Mouse (Mus musculus) MEL-GATA-1-ER (cell line): ENCODE data around the gene Bpifa3.
"Not testable (repeated sequence)": the region's sequence is repeated elsewhere in the genome, so short reads cannot be mapped to it uniquely, and the experiment has no call there.

ENCODE experiments used
- DNase-seq: peaks from one replicate; pipeline ENCODE4 v3.0.0-alpha.2; 2012; ENCODE audit warnings: low read depth; ENCODE audit errors: extremely low read depth

The Bpifa3 gene

DNA sequence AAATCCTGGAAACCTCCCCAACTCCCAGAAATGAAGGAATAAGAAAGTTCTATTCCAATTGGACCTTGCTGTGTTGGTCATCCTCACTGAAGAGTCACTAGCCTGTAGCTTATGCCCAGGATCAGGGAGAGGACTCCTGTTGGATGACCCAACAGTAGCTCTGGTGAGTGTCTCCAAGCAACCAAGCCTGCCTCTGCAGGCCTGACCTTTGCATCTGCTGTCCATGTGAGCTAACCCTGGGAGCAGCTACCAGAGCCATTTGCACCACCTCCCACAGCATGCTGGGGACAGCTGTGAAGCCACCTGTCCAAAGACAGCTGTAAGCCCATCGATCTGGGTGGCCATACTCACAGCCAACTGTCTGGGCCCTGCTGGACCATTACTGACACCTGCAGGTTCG, at the start of gene Bpifa3:
Gene Bpifa3 (plus strand): TSS at position 217 of the 400 bp plus-strand sequence.
- no peak for DNase-seq

DNA sequence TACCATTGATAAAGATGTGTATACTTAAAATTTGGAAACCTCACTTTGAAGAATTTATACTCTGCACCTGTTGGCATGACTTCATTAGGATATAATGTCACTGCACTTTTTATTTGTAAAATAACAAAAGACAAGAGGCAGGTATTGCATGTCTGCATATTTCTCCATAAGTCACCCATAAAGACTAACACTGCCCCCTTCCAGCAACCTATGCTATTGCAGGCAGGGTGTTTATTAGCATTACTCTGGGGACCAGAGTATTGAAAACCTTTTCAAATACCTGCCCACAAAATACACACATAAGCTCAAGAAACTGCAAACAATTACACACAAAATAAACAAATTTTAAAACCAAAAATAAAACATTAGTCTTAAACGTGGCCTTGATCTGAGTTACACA, 32.4 kb upstream of the Bpifa3 start:
- no peak for DNase-seq

DNA sequence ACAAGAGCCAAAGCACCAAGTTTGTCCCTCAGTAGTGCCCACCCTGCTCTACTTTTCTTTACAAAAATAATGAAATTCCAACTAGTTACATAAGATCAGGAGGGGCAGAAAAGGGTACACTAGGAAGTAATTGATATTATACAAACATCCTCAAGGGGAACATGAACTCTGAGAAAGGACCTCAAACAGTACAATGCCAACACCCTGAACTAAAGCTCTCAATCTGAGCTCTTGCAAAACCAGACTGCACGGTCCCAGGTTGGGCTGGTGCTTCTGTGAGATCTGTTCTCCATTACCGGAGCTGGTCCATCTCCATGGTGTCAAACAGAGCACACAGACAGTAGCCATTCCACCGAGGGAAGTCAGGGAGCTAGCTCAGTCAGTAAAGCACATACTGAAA, 12.8 kb upstream of the Bpifa3 start:
- DNase-seq, result no peak

DNA sequence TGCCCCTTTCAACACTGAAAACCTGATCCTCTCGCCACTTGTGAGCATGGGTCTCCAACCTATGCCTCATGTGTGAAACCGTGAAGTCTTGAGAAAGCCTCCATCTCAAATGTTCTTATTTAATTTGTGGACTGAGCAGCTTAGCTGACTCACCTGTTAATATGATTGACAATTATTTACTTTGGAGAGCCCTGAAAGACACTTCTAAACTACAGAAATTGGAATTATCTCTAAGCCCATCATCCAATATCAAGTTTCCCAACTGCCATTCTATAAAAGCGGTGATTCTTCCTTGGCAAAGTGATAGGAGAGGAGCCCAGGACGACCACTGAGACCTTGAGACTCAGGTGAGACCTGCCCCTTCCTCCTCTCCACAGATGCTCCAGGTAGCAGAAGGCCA, 12.4 kb downstream of the Bpifa3 start, which contains the start of gene Bpifa1:
Gene Bpifa1 (plus strand): TSS at position 301 of the 400 bp plus-strand sequence.
- DNase-seq, result no peak

DNA sequence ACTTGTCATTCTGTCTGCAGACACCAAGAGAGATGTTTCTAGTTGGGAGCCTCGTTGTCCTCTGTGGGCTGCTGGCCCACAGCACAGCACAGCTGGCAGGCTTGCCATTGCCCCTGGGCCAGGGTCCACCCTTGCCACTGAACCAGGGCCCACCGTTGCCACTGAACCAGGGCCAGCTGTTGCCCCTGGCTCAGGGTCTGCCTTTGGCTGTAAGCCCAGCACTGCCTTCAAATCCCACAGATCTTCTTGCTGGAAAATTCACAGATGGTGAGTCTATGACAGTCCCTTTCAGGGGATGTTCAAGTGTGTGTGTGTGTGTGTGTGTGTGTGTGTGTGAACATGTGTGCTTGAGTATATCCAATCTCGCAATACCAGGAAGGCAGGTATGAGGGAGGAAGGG, 13.6 kb downstream of the Bpifa3 start:
- DNase-seq, result no peak

DNA sequence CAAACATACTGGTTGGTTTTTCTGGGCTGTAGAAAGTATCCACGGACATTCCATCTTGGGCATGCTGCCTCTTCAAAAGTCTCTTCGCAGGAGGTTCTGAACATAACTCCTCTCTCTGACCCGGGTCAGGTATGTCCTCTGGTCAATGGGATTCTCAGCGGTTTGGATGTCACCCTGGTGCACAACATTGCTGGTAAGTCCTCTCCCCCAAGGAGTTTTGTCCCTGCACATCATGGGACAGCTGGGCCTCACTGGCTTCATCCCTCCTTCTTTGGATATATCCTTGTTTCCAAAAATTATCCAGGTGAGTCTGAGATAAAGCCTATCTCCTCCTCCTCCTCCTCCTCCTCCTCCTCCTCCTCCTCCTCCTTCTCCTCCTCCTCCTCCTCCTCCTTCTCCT, 17.4 kb downstream of the Bpifa3 start:
- no peak for DNase-seq

DNA sequence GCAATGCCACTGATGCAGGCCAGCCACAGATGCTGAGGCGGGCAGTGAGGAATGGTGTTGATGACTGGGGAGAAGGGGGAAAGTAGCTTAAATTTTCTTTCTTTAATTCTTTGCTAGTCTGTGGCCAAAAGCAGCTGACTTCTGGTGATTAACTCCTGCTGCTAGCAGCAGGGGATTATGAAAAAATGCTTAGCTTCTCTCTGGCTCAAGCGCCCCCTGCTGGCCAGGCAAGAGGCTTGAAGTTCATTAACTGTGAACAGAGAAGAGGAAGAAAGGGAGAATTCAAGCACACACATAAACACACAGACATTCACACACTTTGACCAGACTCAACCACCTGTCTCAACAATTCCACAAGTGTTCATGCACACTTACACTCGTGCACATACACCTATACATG, 28.3 kb downstream of the Bpifa3 start:
- DNase-seq, result no peak

DNA sequence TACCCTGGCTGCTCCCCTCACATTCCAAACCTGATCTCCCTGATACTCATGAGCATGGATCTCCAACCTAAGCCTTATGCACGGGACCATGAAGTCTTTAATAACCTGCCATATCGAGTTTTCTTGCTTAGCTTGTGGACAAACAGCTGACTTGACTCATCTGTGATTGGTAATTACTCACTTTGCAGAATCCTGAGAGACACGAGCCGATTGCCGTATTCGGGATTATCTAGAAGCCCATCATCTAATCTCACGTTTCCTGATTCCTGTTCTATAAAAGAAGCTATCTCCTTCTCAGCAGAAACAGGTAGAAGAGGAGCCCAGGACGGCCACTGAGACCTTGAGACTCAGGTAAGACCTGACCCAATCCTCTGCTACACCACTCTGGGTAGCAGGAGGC, 32.2 kb downstream of the Bpifa3 start, which contains the start of gene Bpifa5:
Gene Bpifa5 (plus strand): TSS at position 301 of the 400 bp plus-strand sequence.
- no peak for DNase-seq

DNA sequence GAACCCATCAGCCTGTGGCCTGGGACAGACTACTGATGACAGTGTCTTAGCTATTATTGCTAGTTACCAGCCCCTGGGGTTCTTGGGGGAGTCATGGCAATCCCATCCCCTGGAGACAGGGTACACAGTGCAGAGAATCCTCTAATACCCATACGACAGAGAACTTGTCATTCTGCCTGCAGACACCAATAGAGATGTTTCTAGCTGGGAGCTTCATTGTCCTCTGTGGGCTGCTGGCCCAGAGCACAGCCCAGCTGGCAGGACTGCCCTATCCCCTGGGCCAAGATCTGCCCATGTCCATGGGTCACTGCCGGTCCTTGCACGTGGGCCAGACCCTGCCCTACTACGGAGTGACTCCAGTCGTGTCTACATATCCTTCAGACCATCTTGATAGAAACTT, 33.2 kb downstream of the Bpifa3 start:
- no peak for DNase-seq

DNA sequence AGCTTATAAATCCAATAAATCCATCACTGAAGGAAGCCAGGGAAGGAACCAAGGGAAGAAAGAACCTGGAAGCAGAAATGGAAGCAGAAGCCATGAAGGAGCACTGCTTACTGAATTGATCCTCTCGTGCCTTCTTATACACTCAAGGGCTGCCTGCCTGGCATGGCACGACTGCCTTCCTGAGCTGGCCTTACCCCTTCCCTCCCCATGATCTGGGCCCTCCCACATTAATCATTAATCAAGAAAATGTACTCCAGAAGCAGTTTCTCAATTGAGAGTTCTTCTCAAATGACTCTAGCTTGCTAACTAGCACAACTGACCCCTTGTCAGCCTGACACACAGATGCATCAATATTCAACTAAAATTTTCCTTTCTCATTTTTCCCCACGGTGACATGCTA, 39.0 kb downstream of the Bpifa3 start:
- no peak for DNase-seq

DNA sequence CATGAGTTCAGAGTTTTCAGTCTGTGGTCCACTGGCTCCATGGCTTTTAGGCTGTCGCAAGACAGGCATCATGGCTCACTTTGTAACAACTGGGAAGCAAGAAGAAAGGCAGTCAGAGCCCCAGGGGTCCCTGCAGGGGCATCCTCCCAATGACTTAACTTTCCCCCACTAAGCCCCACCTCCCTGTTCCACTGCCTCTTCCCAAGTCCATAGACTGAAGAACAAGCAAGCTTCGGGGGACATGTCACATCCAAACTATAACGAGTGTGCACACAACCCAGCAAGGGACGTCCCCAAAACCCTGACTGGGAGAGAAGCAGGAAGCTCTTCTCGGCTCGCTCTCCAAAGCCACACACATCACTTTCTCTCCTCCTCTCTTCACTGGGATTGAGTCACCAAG, 41.5 kb downstream of the Bpifa3 start:
- no peak for DNase-seq

DNA sequence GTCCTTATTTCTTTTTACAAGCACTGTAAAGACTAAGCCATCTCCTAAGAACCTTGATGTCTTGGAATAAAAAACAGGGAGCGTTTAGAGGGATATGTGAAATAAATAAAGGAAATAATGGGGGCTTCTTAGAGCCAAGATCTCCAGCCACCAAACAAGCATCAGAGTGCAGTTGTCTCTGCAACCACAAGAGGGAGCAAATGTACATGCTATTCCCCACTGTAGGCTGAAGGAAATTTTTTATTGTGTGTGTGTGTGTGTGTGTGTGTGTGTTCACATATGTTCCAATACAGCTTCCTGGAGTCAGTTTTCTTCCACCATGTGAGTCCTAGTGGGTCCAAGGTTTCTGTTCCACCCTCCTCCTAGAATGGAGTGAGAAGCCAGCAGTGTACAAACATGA, 43.2 kb downstream of the Bpifa3 start:
- peak; percentile 6 for DNase-seq

DNA sequence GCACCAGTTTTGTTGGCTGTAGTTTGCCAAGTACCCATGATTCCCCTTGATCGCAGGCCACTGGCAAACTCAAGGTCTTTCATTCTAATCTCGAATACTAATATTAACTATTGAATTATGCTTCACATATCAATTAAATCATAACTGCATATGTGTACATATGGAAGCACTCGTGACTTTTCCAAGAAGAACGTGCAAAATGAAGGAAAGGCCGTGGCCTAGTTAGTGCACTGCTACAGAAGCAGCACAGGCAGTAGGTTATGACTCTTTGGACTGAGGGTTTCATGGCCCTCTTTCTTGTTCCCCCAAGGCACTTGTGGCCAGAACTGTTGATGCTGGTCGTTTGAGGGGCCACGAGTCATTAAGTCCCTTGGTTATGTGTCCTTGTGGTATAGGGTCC, 51.8 kb downstream of the Bpifa3 start:
- not testable (repeated sequence) for DNase-seq

DNA sequence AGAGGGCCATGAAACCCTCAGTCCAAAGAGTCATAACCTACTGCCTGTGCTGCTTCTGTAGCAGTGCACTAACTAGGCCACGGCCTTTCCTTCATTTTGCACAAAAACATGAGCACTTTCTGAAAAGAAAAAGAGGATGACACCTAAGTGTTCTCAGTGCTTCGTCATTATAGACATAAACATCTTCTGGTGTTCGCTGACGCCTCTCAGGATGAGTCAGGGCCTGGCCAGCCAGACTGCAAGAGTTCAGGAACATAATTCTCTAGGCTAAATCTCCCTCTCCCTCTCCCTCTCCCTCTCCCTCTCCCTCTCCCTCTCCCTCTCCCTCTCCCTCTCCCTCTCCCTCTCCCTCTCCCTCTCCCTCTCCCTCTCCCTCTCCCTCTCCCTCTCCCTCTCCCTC, 52.9 kb downstream of the Bpifa3 start:
- not testable (repeated sequence) for DNase-seq

DNA sequence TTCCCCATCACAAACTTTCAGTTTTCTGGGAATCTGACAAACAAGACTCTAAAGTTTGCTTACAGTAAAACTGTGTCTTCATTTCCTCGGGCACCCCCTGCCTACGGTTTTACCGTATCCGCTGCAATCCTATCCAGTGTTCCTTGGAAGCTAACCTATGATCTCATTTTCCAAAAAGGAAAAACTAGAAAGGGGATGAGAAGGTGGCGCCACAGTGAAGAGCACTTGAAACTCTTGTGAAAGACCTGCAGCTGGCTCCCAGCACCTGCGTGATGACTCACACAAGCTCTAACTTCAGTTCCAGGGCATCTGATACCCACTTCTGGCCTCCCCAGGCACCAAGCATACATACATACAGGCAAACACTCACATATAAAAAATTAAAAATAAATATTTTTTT, 55.2 kb downstream of the Bpifa3 start:
- DNase-seq, result no peak

DNA sequence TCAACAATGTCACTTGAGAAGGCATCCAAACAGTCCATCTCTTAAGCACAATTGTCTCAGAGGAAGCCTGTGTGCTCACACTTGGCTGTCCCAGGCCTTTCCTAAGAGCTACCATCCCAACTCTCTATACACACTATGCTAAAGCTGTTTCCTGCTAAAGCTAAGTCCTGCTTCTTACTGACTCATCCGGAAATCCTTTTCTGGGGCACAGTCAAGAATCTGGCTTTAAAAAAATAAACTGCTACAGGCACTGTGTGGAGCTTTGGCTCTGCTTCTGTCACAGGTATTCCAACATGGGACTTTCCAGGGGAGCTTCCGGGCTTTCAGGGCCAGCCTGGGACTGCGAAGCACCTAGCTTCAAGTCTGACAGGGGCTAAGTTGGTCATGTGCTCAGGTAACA, 55.6 kb downstream of the Bpifa3 start:
- no peak for DNase-seq

DNA sequence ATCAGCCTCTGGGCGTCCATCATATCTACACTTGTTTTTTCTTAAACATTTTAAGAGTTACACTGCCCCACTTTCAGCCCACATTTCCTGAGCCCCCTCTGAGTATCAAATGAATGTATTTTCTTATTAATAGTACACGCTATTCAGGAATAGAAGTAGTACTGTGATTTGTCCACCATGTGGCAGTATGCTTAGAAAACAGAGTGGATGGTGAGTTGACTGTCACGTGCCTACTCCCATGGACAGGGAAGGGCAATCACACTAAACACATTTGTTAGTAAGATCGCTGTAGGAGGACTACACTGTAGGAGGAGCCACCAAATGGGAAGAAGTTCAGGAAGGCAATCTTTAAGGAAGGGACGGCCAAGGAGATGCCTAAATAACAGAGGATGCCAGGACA, 57.3 kb downstream of the Bpifa3 start:
- DNase-seq, result no peak
